Mouse (Mus musculus): ENCODE results near the gene Ppp1r14a.

Ppp1r14a gene

GRCm38 (mm10) chr7:29280801-29281200 lies 8.3 kb upstream of the Ppp1r14a start:
- DNase-seq: peak; percentile 66

GRCm38 (mm10) chr7:29281201-29282073 lies 7.7 kb upstream of the Ppp1r14a start, which contains the start of gene Spint2:
Gene Spint2, minus strand, starts transcription at chr7:29281912.
- peak; percentile 86 for DNase-seq

- DNase-seq: no peak
Measured at GRCm38 (mm10) chr7:29282074-29282554, 7.0 kb upstream of the Ppp1r14a start.

GRCm38 (mm10) chr7:29283876-29284275 lies 5.2 kb upstream of the Ppp1r14a start:
- DNase-seq: no peak

GRCm38 (mm10) chr7:29284523-29284922 lies 4.6 kb upstream of the Ppp1r14a start:
- DNase-seq: no peak

GRCm38 (mm10) chr7:29287481-29287880 lies 1.6 kb upstream of the Ppp1r14a start:
- no peak for DNase-seq

- DNase-seq: no peak
Measured at GRCm38 (mm10) chr7:29288079-29288478, 1.0 kb upstream of the Ppp1r14a start.

- no peak for DNase-seq
Measured at GRCm38 (mm10) chr7:29289856-29290255, 748 bp downstream of the Ppp1r14a start.

- no peak for DNase-seq
Measured at GRCm38 (mm10) chr7:29290691-29291485, 1.8 kb downstream of the Ppp1r14a start.

GRCm38 (mm10) chr7:29291616-29292457 lies 2.7 kb downstream of the Ppp1r14a start:
- DNase-seq: no peak

- no peak for DNase-seq
Measured at GRCm38 (mm10) chr7:29292458-29293098, 3.5 kb downstream of the Ppp1r14a start.

GRCm38 (mm10) chr7:29293131-29294065 lies 4.3 kb downstream of the Ppp1r14a start:
- DNase-seq: no peak

GRCm38 (mm10) chr7:29294111-29294761 lies 5.1 kb downstream of the Ppp1r14a start:
- no peak for DNase-seq

- no peak for DNase-seq
Measured at GRCm38 (mm10) chr7:29295861-29296647, 6.9 kb downstream of the Ppp1r14a start.

- DNase-seq: peak; percentile 69
Measured at GRCm38 (mm10) chr7:29296998-29297397, 7.9 kb downstream of the Ppp1r14a start.

- peak; percentile 88 for DNase-seq
Measured at GRCm38 (mm10) chr7:29301127-29301566, 12.0 kb downstream of the Ppp1r14a start.

GRCm38 (mm10) chr7:29302641-29303040 lies 13.5 kb downstream of the Ppp1r14a start:
- no peak for DNase-seq

- DNase-seq: peak; percentile 90
Measured at GRCm38 (mm10) chr7:29303738-29304462, 14.8 kb downstream of the Ppp1r14a start, which contains the start of gene Dpf1. Gene Dpf1, plus strand, starts transcription at chr7:29303951.

All from thymus, postnatal 4 days (tissue).